Mouse (Mus musculus): ENCODE measurements around the gene Hist1h2bg. TPM values are rescaled to one million over a fixed set of nuclear protein-coding genes. Genes with fewer than 3 reads are reported as not detected.
A peak's percentile ranks its signal among the peaks of the same experiment; 100 is the strongest.

The Hist1h2bg gene
- total RNA-seq, 2 experiments from 2014 or later: 491 to 581 TPM

DNA sequence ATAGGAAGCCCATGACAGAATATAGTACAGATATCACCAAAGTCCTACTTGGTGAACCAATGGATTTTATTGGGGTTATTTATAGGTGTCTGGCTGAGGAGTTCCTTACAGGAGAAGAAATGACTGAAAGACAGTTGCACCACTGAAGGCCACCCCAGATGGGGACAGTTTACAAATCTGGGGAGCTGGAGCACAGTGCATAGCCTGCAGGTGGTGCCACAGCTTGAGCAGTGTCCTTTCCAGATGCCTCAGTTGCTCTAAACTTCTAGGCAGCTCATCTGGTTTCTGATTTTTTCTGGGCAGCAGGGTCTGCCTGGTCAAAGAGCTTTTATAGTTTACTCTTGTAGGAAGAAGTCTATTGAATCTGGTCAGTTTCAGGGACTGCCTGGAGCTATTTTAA is 38.6 kb downstream of the Hist1h2bg start:
- DNase-seq (ENCODE audit: low spot score in 2 of 2): no peak

DNA sequence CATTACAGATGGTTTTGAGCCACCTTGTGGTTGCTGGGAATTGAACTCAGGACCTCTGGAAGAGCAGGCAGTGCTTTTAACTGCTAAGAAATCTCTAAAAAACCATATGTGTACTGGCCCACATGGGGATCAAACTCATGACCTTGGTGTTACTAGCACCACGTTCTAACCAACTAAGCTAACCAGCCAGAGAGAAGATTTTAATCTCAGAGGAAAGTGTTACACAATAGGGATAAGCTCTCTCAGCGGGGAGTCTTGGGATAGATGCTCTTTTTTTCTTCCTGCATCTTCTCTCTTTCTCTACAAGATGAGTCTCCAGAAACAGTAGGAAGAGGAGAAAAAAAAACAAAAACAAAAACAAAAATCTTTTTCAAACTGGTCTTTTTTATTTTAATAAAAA is 39.2 kb downstream of the Hist1h2bg start:
- no peak for DNase-seq (ENCODE audit: low spot score in 2 of 2)

DNA sequence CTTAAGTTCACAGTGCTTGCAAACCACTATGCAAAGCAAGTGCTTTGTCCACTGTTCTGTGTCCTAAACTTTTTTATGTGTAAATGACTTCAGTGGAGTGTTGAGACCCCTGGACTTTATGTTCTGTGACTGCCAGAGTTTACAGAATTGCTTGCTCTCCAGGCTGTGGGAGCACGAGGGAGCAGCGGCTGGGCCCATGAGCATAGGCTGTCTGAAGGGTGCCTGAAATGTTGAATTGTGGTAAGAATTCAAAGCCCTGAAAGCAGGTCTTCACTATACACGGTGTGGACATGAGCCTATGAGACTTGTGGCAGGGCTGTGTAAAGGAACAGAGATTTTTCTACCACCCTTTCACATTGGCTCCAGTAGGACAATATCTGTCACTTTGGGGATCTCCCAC is 40.4 kb downstream of the Hist1h2bg start:
- no peak for DNase-seq (ENCODE audit: low spot score in 2 of 2)

DNA sequence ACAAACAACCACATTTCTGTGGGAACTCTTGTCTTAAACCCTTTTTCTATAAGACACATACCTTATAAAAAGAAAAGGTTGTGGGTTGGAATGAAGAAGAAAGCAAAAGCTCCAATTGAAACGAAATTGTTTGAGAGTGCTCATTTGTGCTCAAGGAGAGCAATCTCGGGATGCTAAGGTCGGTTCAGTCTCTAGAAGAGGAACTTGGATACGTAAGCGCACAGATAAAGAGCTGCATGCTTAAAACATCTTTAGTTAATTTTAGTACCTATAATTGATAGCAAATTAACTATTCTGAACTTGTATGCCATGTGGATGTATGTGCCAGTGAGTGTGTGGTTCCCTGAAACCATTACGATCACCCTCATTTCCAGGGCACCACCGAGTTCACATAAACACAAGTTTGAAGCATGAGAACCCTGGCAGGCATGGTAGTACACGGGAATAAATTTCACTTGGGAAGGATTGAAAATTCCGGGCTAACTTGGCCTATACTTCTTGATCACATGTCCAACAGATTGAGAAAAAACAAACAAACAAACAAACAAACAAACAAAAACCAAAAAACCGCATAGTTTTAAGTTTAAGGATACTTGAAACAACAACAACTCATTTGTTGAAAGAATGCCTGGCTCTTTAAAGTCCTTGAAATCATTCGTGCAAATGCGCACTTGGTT is 49.0 kb downstream of the Hist1h2bg start:
- DNase-seq (ENCODE audit: low spot score in 2 of 2): no peak

DNA sequence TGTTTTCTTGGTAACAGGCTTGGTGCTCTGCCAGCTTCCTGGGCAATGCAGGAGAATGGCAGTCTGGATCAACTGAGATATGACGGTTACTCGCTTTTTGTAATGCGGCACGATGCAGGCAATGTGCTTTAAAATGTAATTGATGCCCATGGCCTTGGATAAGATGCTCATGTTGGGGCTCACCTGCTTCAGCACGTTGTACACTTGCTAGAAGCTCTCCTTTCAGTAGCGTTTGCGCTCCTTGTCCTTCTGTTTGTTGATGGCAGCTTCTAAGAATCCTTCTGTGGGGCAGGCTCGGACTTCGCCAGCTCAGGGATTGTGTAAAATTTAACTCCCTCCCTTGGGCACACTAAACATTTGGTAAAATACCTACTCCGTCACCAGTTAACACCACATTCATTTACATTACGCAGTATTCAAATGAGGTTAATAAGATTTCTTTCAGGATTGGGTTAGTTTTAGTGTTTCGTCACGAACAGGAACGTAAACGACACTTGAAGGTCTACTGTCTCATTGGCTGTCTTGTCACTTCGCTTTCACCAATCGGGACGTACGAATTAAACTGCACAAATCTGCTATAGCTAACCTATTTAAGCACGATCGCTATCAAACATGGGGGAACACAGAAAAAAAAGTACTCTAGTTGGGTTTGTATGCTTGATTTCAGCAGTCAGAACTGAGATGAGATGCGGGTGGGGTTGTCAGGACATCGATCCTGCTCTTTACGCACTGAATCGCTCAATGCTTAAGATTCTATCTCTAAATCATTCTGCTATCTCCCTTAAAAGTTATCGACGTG is 49.7 kb downstream of the Hist1h2bg start, which contains the start of gene Hist1h2be:
TSS of gene Hist1h2be (minus strand) at position 392 of the 799 bp plus-strand sequence.
- peak in 1 of 2 experiments; percentile 56 for DNase-seq (ENCODE audit: low spot score in 2 of 2)

Small RNA genes lying within 50 kb of the gene (microRNA-seq; reads per million reads assigned to microRNA genes)
- gene Gm44297 (not detected), gene Gm44359 (not detected), gene Gm44394 (not detected)

Other genes with a start within 250 kb of the Hist1h2bg start
- 10 to 100 TPM; 17.8 to 20.8 TPM for gene Zfp322a, start 202.2 kb upstream of the Hist1h2bg start, total RNA-seq (2021)
- 1 to 10 TPM; 6.2 to 6.6 TPM for gene Abt1, start 147.5 kb upstream of the Hist1h2bg start, total RNA-seq (2021)
- gene Btn1a1, start 105.5 kb upstream of the Hist1h2bg start, total RNA-seq (2021): not detected
- under 1 TPM in 1 of 2 experiments, not detected in 1; 0.23 TPM for gene Btn2a2, start 82.5 kb upstream of the Hist1h2bg start, total RNA-seq (2021)
- 100 to 1,000 TPM; 761 to 939 TPM for gene Hist1h4h, start 40.3 kb upstream of the Hist1h2bg start, total RNA-seq (2021)
- 100 to 1,000 TPM; 329 to 395 TPM for gene Hist1h2af, start 37.5 kb upstream of the Hist1h2bg start, total RNA-seq (2021)
- gene Hist1h3g, start 36.0 kb upstream of the Hist1h2bg start, total RNA-seq (2021): 100 to 1,000 TPM; 100 to 143 TPM
- 10 to 100 TPM; 18.5 to 24.9 TPM for gene Hist1h2bh, start 28.0 kb upstream of the Hist1h2bg start, total RNA-seq (2021)
- 100 to 1,000 TPM in 1 of 2 experiments, 10 to 100 TPM in 1; 92.1 to 134 TPM for gene Hist1h3f, start 27.3 kb upstream of the Hist1h2bg start, total RNA-seq (2021)
- 100 to 1,000 TPM; 613 to 773 TPM for gene Hist1h4f, start 19.7 kb upstream of the Hist1h2bg start, total RNA-seq (2021)
- gene Hist1h1d, start 18.1 kb upstream of the Hist1h2bg start, total RNA-seq (2021): 10 to 100 TPM; 34.6 to 45.9 TPM
- 100 to 1,000 TPM; 232 to 273 TPM for gene Hist1h3e, start 9.0 kb upstream of the Hist1h2bg start, total RNA-seq (2021)
- gene Hist1h2ae, start 176 bp upstream of the Hist1h2bg start, total RNA-seq (2021): 10 to 100 TPM; 63.6 to 92.7 TPM
- gene Hist1h2bf, start 2.8 kb downstream of the Hist1h2bg start, total RNA-seq (2021): 100 to 1,000 TPM; 240 to 292 TPM
- 10 to 100 TPM; 51.6 to 79.2 TPM for gene Hist1h2ad, start 3.0 kb downstream of the Hist1h2bg start, total RNA-seq (2021)
- 10 to 100 TPM; 55.2 to 69.3 TPM for gene Hist1h3d, start 4.4 kb downstream of the Hist1h2bg start, total RNA-seq (2021)
- gene Hist1h4d, start 10.2 kb downstream of the Hist1h2bg start, total RNA-seq (2021): 100 to 1,000 TPM; 302 to 338 TPM
- gene Hist1h2be, start 49.7 kb downstream of the Hist1h2bg start, total RNA-seq (2021): 10 to 100 TPM; 40.8 to 47.6 TPM
- 100 to 1,000 TPM; 307 to 345 TPM for gene Hist1h1e, start 51.2 kb downstream of the Hist1h2bg start, total RNA-seq (2021)
- 10 to 100 TPM; 12.7 to 14.2 TPM for gene Hist1h2ac, start 112.6 kb downstream of the Hist1h2bg start, total RNA-seq (2021)
- 10 to 100 TPM; 71.7 to 84.0 TPM for gene Hist1h2bc, start 112.8 kb downstream of the Hist1h2bg start, total RNA-seq (2021)
- 1 to 10 TPM; 1.3 to 1.6 TPM for gene Hist1h1t, start 124.4 kb downstream of the Hist1h2bg start, total RNA-seq (2021)
- gene Hist1h4c, start 127.1 kb downstream of the Hist1h2bg start, total RNA-seq (2021): 100 to 1,000 TPM; 206 to 241 TPM
- 1 to 10 TPM; 5.9 to 6.6 TPM for gene Hfe, start 139.5 kb downstream of the Hist1h2bg start, total RNA-seq (2021)
- 100 to 1,000 TPM; 462 to 585 TPM for gene Hist1h1c, start 167.4 kb downstream of the Hist1h2bg start, total RNA-seq (2021)
- 100 to 1,000 TPM; 162 to 207 TPM for gene Hist1h3c, start 174.2 kb downstream of the Hist1h2bg start, total RNA-seq (2021)
- 100 to 1,000 TPM; 215 to 270 TPM for gene Hist1h2bb, start 175.3 kb downstream of the Hist1h2bg start, total RNA-seq (2021)
- gene Hist1h2ab, start 179.7 kb downstream of the Hist1h2bg start, total RNA-seq (2021): 100 to 1,000 TPM; 390 to 456 TPM
- gene Hist1h3b, start 180.9 kb downstream of the Hist1h2bg start, total RNA-seq (2021): 100 to 1,000 TPM; 433 to 519 TPM
- gene Hist1h4b, start 185.6 kb downstream of the Hist1h2bg start, total RNA-seq (2021): 100 to 1,000 TPM; 298 to 366 TPM
- gene Hist1h4a, start 189.8 kb downstream of the Hist1h2bg start, total RNA-seq (2021): 100 to 1,000 TPM; 369 to 391 TPM
- 100 to 1,000 TPM; 353 to 457 TPM for gene Hist1h3a, start 191.0 kb downstream of the Hist1h2bg start, total RNA-seq (2021)
- 100 to 1,000 TPM; 271 to 321 TPM for gene Hist1h1a, start 192.3 kb downstream of the Hist1h2bg start, total RNA-seq (2021)
- gene Trim38, start 198.5 kb downstream of the Hist1h2bg start, total RNA-seq (2021): not detected
- under 1 TPM in 1 of 2 experiments, not detected in 1; 0.31 TPM for gene Slc17a2, start 235.6 kb downstream of the Hist1h2bg start, total RNA-seq (2021)